Mouse (Mus musculus): Measurements from ENCODE around the gene Gmcl1. TPM values are rescaled to one million over a fixed set of nuclear protein-coding genes. Genes with fewer than 3 reads are reported as not detected.
A peak's percentile ranks its signal among the peaks of the same experiment; 100 is the strongest.

The Gmcl1 gene
- total and polyA plus RNA-seq, 2 experiments from 2014 or later, result 5.1 to 7.0 TPM

- 78% methylated on average over 4 of the region's 4 CpGs for WGBS
Measured at GRCm38 (mm10) chr6:86736313-86736712, 3.1 kb upstream of the Gmcl1 start.

GRCm38 (mm10) chr6:86732276-86733173, 658 bp downstream of the Gmcl1 start:
- peak; percentile 21 for ATAC-seq (ENCODE audit: insufficient read depth, low read depth)
- under 1% methylated on average over 61 of the region's 62 CpGs for WGBS

More at GRCm38 (mm10) chr6:86736313-86736712, 3.1 kb upstream of the Gmcl1 start:
- no peaks in the 10 kb centered on the region for H3K36me3 ChIP-seq (replicated peaks; ENCODE audit: control insufficient read depth, insufficient read depth, low read length)
- H3K27me3 ChIP-seq (ENCODE audit: control insufficient read depth, insufficient read depth, low read length), result no peaks in the 10 kb centered on the region
- no peak overlapping the region for H3K4me3 ChIP-seq (ENCODE audit: low read depth, low read length)
- DNase-seq (ENCODE audit: low spot score) (no peak), ATAC-seq (ENCODE audit: insufficient read depth, low read depth) (no peak)
- no peak overlapping the region for H3K4me2 ChIP-seq (ENCODE audit: low read depth, low read length)
- H3K9me3 ChIP-seq (replicated peaks; ENCODE audit: control insufficient read depth, low read length), result no peaks in the 10 kb centered on the region
- no peak overlapping the region for H3K9ac ChIP-seq (replicated peaks; ENCODE audit: low read depth, low read length)
- H3K27ac ChIP-seq (ENCODE audit: low read depth), result no peak overlapping the region
- H3K4me1 ChIP-seq (ENCODE audit: control insufficient read depth, insufficient read depth), result no peaks in the 10 kb centered on the region
- TF ChIP-seq EP300 (IDR thresholded peaks at IDR 0.05; ENCODE audit: low read depth) (no peak), CTCF (IDR thresholded peaks at IDR 0.05; ENCODE audit: low read depth) (no peak)

GRCm38 (mm10) chr6:86728711-86729110, 4.5 kb downstream of the Gmcl1 start:
- H3K9ac ChIP-seq (replicated peaks; ENCODE audit: low read depth, low read length), result no peak overlapping the region
- H3K36me3 ChIP-seq (replicated peaks; ENCODE audit: control insufficient read depth, insufficient read depth, low read length), result peaks cover 7% of the 10 kb centered on the region
- no peaks in the 10 kb centered on the region for H3K27me3 ChIP-seq (ENCODE audit: control insufficient read depth, insufficient read depth, low read length)
- no peaks in the 10 kb centered on the region for H3K9me3 ChIP-seq (replicated peaks; ENCODE audit: control insufficient read depth, low read length)
- no peaks in the 10 kb centered on the region for H3K4me1 ChIP-seq (ENCODE audit: control insufficient read depth, insufficient read depth)
- no peak for ATAC-seq (ENCODE audit: insufficient read depth, low read depth)
- no peak for DNase-seq (ENCODE audit: low spot score)
- no peak overlapping the region for H3K27ac ChIP-seq (ENCODE audit: low read depth)
- WGBS, result 91% methylated on average over 5 of the region's 5 CpGs
- no peak overlapping the region for H3K4me2 ChIP-seq (ENCODE audit: low read depth, low read length)
- H3K4me3 ChIP-seq (ENCODE audit: low read depth, low read length), result no peak overlapping the region
- TF ChIP-seq CTCF (IDR thresholded peaks at IDR 0.05; ENCODE audit: low read depth) (no peak), EP300 (IDR thresholded peaks at IDR 0.05; ENCODE audit: low read depth) (no peak)

More at GRCm38 (mm10) chr6:86732276-86733173, 658 bp downstream of the Gmcl1 start:
- H3K4me1 ChIP-seq (ENCODE audit: control insufficient read depth, insufficient read depth), result no peaks in the 10 kb centered on the region
- peak; percentile 12 for DNase-seq (ENCODE audit: low spot score)
- no peaks in the 10 kb centered on the region for H3K9me3 ChIP-seq (replicated peaks; ENCODE audit: control insufficient read depth, low read length)
- H3K9ac ChIP-seq (replicated peaks; ENCODE audit: low read depth, low read length), result peak overlapping the region; percentile 73
- H3K27me3 ChIP-seq (ENCODE audit: control insufficient read depth, insufficient read depth, low read length), result no peaks in the 10 kb centered on the region
- no peak for TF ChIP-seq EP300 (IDR thresholded peaks at IDR 0.05; ENCODE audit: low read depth)
- no peak for TF ChIP-seq CTCF (IDR thresholded peaks at IDR 0.05; ENCODE audit: low read depth)
- H3K27ac ChIP-seq (ENCODE audit: low read depth), result peak overlapping the region; percentile 76
- peak overlapping the region; percentile 95 for H3K4me3 ChIP-seq (ENCODE audit: low read depth, low read length)
- H3K4me2 ChIP-seq (ENCODE audit: low read depth, low read length), result peak overlapping the region; percentile 99
- H3K36me3 ChIP-seq (replicated peaks; ENCODE audit: control insufficient read depth, insufficient read depth, low read length), result no peaks in the 10 kb centered on the region; the same call in 1 of the 2 replicates

GRCm38 (mm10) chr6:86721977-86722376, 11.2 kb downstream of the Gmcl1 start:
- peaks cover 24% of the 10 kb centered on the region for H3K36me3 ChIP-seq (replicated peaks; ENCODE audit: control insufficient read depth, insufficient read depth, low read length)
- H3K27me3 ChIP-seq (ENCODE audit: control insufficient read depth, insufficient read depth, low read length), result no peaks in the 10 kb centered on the region
- H3K9ac ChIP-seq (replicated peaks; ENCODE audit: low read depth, low read length), result no peak overlapping the region
- H3K4me2 ChIP-seq (ENCODE audit: low read depth, low read length), result no peak overlapping the region
- WGBS, result 89% methylated on average over 3 of the region's 3 CpGs
- DNase-seq (ENCODE audit: low spot score), result no peak
- TF ChIP-seq EP300 (IDR thresholded peaks at IDR 0.05; ENCODE audit: low read depth), result no peak
- TF ChIP-seq CTCF (IDR thresholded peaks at IDR 0.05; ENCODE audit: low read depth), result no peak
- no peak overlapping the region for H3K4me3 ChIP-seq (ENCODE audit: low read depth, low read length)
- no peak for ATAC-seq (ENCODE audit: insufficient read depth, low read depth)
- no peak overlapping the region for H3K27ac ChIP-seq (ENCODE audit: low read depth)
- H3K4me1 ChIP-seq (ENCODE audit: control insufficient read depth, insufficient read depth), result no peaks in the 10 kb centered on the region
- no peaks in the 10 kb centered on the region for H3K9me3 ChIP-seq (replicated peaks; ENCODE audit: control insufficient read depth, low read length)

GRCm38 (mm10) chr6:86708072-86708774, 25.0 kb downstream of the Gmcl1 start:
- Histone ChIP-seq H3K27me3 (ENCODE audit: control insufficient read depth, insufficient read depth, low read length) (no peaks in the 10 kb centered on the region), H3K27ac (ENCODE audit: low read depth) (no peak overlapping the region), H3K4me2 (ENCODE audit: low read depth, low read length) (no peak overlapping the region), H3K4me1 (ENCODE audit: control insufficient read depth, insufficient read depth) (no peaks in the 10 kb centered on the region), H3K9me3 (replicated peaks; ENCODE audit: control insufficient read depth, low read length) (no peaks in the 10 kb centered on the region), H3K4me3 (ENCODE audit: low read depth, low read length) (no peak overlapping the region), H3K36me3 (replicated peaks; ENCODE audit: control insufficient read depth, insufficient read depth, low read length) (peaks cover 54% of the 10 kb centered on the region), H3K9ac (replicated peaks; ENCODE audit: low read depth, low read length) (no peak overlapping the region)
- 86% methylated on average over 4 of the region's 4 CpGs for WGBS
- DNase-seq (ENCODE audit: low spot score) (no peak), ATAC-seq (ENCODE audit: insufficient read depth, low read depth) (no peak)
- TF ChIP-seq EP300 (IDR thresholded peaks at IDR 0.05; ENCODE audit: low read depth) (no peak), CTCF (IDR thresholded peaks at IDR 0.05; ENCODE audit: low read depth) (no peak)

All from heart, postnatal 0 days (tissue).